Mouse (Mus musculus): ENCODE measurements around the gene Swi5. TPM values are rescaled to one million over a fixed set of nuclear protein-coding genes. Genes with fewer than 3 reads are reported as not detected.

Swi5 gene
- polyA plus RNA-seq, 1 experiment from 2014 or later, result 531 TPM

DNA sequence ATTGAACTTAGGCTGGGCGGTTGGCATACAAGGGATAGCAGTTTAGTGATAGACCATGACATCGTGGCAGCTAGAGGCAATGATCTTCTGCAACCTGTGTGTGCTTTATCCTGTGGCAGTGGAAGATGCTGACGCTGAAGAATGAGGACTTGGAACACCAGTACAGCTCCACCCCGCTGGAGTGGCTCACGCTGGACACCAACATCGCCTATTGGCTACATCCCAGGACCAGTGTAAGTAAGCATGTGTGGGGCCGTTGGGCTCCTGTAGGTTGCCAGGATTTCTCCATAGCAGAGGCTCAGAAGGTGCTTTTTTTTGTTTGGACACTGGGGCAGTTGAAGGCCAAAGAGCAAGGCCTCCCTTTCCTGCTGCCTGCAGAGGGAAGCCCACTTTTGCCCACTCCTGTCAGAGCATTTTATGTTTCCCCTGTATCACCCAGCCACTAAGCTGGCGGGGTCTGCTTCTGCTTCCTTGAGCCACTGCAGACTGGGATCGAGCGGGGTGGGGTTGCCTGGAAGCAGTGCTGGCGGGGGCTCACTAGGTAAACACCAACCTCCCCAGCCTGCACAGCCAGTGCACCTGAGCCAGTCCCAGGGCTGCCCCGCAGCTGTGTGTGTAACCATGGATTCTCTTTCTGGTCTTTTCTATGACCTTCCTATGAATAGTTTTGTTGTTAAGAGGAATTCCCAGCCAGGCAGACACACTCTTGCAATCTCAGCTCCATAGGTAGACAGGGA lies 35.9 kb downstream of the Swi5 start:
- 93% methylated on average over 12 of the region's 12 CpGs for WGBS
- Histone ChIP-seq H3K27me3 (ENCODE audit: poor library complexity, severe bottlenecking) (no peaks in the 10 kb centered on the region), H3K9me3 (no peaks in the 10 kb centered on the region), H3K4me1 (no peaks in the 10 kb centered on the region), H3K36me3 (replicated peaks) (peaks cover 97% of the 10 kb centered on the region), H3K4me3 (no peak overlapping the region), H3K27ac (no peak overlapping the region)
- no peak for DNase-seq (ENCODE audit: extremely low spot score, low spot score)

- no peaks in the 10 kb centered on the region for H3K4me1 ChIP-seq
- no peak overlapping the region for H3K4me3 ChIP-seq
- 84% methylated on average over 10 of the region's 10 CpGs for WGBS
- no peak for DNase-seq (ENCODE audit: extremely low spot score, low spot score)
- no peaks in the 10 kb centered on the region for H3K9me3 ChIP-seq
- H3K27me3 ChIP-seq (ENCODE audit: poor library complexity, severe bottlenecking), result no peaks in the 10 kb centered on the region
- no peak overlapping the region for H3K27ac ChIP-seq
- peaks cover 100% of the 10 kb centered on the region for H3K36me3 ChIP-seq (replicated peaks)
Measured at GRCm38 (mm10) chr2:32248377-32249361, 39.2 kb downstream of the Swi5 start.

GRCm38 (mm10) chr2:32246741-32247140 lies 41.1 kb downstream of the Swi5 start:
- 83% methylated on average over 4 of the region's 4 CpGs for WGBS
- Histone ChIP-seq H3K36me3 (replicated peaks) (peaks cover 99% of the 10 kb centered on the region), H3K4me3 (no peak overlapping the region), H3K27ac (no peak overlapping the region), H3K9me3 (no peaks in the 10 kb centered on the region), H3K27me3 (ENCODE audit: poor library complexity, severe bottlenecking) (no peaks in the 10 kb centered on the region), H3K4me1 (no peaks in the 10 kb centered on the region)
- no peak for DNase-seq (ENCODE audit: extremely low spot score, low spot score)

- Histone ChIP-seq H3K27me3 (ENCODE audit: poor library complexity, severe bottlenecking) (no peaks in the 10 kb centered on the region), H3K27ac (no peak overlapping the region), H3K4me1 (no peaks in the 10 kb centered on the region), H3K36me3 (replicated peaks) (peaks cover 90% of the 10 kb centered on the region), H3K9me3 (no peaks in the 10 kb centered on the region), H3K4me3 (no peak overlapping the region)
- 86% methylated on average over 4 of the region's 4 CpGs for WGBS
- no peak for DNase-seq (ENCODE audit: extremely low spot score, low spot score)
Measured at GRCm38 (mm10) chr2:32242986-32243385, 44.9 kb downstream of the Swi5 start.

GRCm38 (mm10) chr2:32240591-32240990 lies 47.3 kb downstream of the Swi5 start:
- Histone ChIP-seq H3K36me3 (replicated peaks) (peaks cover 66% of the 10 kb centered on the region), H3K4me3 (no peak overlapping the region), H3K9me3 (no peaks in the 10 kb centered on the region), H3K27ac (no peak overlapping the region), H3K4me1 (peaks cover 13% of the 10 kb centered on the region), H3K27me3 (ENCODE audit: poor library complexity, severe bottlenecking) (no peaks in the 10 kb centered on the region)
- no peak for DNase-seq (ENCODE audit: extremely low spot score, low spot score)
- WGBS, result 88% methylated on average over 5 of the region's 5 CpGs

- Histone ChIP-seq H3K27me3 (ENCODE audit: poor library complexity, severe bottlenecking) (no peaks in the 10 kb centered on the region), H3K9me3 (no peaks in the 10 kb centered on the region), H3K27ac (no peak overlapping the region), H3K36me3 (replicated peaks) (peaks cover 60% of the 10 kb centered on the region), H3K4me1 (peaks cover 26% of the 10 kb centered on the region), H3K4me3 (no peak overlapping the region)
- 94% methylated on average over 9 of the region's 9 CpGs for WGBS
- no peak for DNase-seq (ENCODE audit: extremely low spot score, low spot score)
Measured at GRCm38 (mm10) chr2:32238708-32239435, 49.0 kb downstream of the Swi5 start.

- no peak for DNase-seq (ENCODE audit: extremely low spot score, low spot score)
- Histone ChIP-seq H3K4me3 (peak overlapping the region; percentile 79), H3K4me1 (peaks cover 26% of the 10 kb centered on the region), H3K27me3 (ENCODE audit: poor library complexity, severe bottlenecking) (no peaks in the 10 kb centered on the region), H3K27ac (peak overlapping the region; percentile 91), H3K9me3 (no peaks in the 10 kb centered on the region), H3K36me3 (replicated peaks) (peaks cover 60% of the 10 kb centered on the region)
- WGBS, result 46% methylated on average over 4 of the region's 4 CpGs
Measured at GRCm38 (mm10) chr2:32237571-32237970, 50.3 kb downstream of the Swi5 start.

DNA sequence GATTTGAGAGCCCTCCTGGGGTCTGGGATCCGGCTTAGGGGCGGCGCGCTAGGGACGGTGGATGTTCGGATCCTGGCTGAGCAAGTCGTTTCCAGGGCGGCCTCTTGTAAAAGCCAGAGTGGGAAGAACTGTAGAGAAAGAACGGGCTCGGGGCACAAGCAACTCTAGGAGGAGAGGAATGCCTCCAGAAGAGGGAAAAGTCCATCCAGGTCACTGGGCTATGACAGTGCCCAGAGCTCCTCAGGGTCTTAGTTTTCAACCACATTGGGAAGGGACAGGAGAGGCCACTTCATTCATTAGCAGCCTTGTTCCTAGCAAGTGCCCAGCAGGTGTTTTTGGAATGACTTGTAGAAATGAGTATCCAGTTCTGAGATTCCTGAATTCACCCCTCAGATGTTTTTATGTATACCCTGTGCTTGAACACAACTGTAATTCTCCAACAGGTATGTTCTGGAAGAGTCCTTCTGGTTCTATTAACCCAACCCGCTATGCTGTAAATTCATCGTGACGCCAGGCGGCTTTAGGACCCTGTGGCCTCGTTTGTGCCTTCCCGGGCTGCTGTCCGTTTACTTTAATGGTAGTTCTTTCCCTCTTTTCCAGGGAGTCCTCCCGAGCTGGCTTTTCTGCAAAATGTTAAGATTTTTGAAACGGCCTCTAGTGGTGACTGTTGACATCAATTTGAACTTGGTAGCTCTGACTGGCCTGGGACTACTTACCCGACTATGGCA lies 51.0 kb downstream of the Swi5 start:
- peaks cover 26% of the 10 kb centered on the region for H3K4me1 ChIP-seq
- under 1% methylated on average over 20 of the region's 20 CpGs for WGBS
- H3K27me3 ChIP-seq (ENCODE audit: poor library complexity, severe bottlenecking), result no peaks in the 10 kb centered on the region
- H3K4me3 ChIP-seq, result peak overlapping the region; percentile 79
- peaks cover 61% of the 10 kb centered on the region for H3K36me3 ChIP-seq (replicated peaks)
- peak; percentile 56 for DNase-seq (ENCODE audit: extremely low spot score, low spot score)
- H3K9me3 ChIP-seq, result no peaks in the 10 kb centered on the region
- H3K27ac ChIP-seq, result peak overlapping the region; percentile 91

GRCm38 (mm10) chr2:32235886-32236759 lies 51.8 kb downstream of the Swi5 start, which contains the start of gene Pomt1:
TSS of gene Pomt1 (plus strand) at chr2:32236590.
- DNase-seq (ENCODE audit: extremely low spot score, low spot score), result peak; percentile 92
- WGBS, result under 1% methylated on average over 54 of the region's 54 CpGs
- H3K36me3 ChIP-seq (replicated peaks), result peaks cover 61% of the 10 kb centered on the region

GRCm38 (mm10) chr2:32235433-32235832 lies 52.4 kb downstream of the Swi5 start:
- Histone ChIP-seq H3K27ac (peak overlapping the region; percentile 91), H3K27me3 (ENCODE audit: poor library complexity, severe bottlenecking) (no peaks in the 10 kb centered on the region), H3K36me3 (replicated peaks) (peaks cover 61% of the 10 kb centered on the region), H3K4me3 (peak overlapping the region; percentile 79), H3K9me3 (no peaks in the 10 kb centered on the region), H3K4me1 (peaks cover 26% of the 10 kb centered on the region)
- DNase-seq (ENCODE audit: extremely low spot score, low spot score), result no peak
- WGBS, result 37% methylated on average over 7 of the region's 7 CpGs

More at GRCm38 (mm10) chr2:32235886-32236759, 51.8 kb downstream of the Swi5 start, which contains the start of gene Pomt1:
- peaks cover 26% of the 10 kb centered on the region for H3K4me1 ChIP-seq
- H3K9me3 ChIP-seq, result no peaks in the 10 kb centered on the region
- H3K27me3 ChIP-seq (ENCODE audit: poor library complexity, severe bottlenecking), result no peaks in the 10 kb centered on the region
- peak within 1 kb of the TSS; percentile 79 for H3K4me3 ChIP-seq
- H3K27ac ChIP-seq, result peak within 1 kb of the TSS; percentile 91

Measured in forebrain, embryonic 10.5 days (tissue).